In genomic region chr6:38873316-38873715, GRCm38 (mm10) we compare ENCODE assay signal across 8 mouse cellular contexts. TPM values are rescaled to one million over a fixed set of nuclear protein-coding genes. Genes with fewer than 3 reads are reported as not detected.
A peak's percentile ranks its signal among the peaks of the same experiment; 100 is the strongest.
DNase-seq lines count a peak whose midpoint lies in the region; ATAC-seq and TF ChIP-seq lines count a peak whose summit lies in the region.

No protein-coding gene starts in this region.

- H3K4me2 ChIP-seq in lung, postnatal 0 days (replicated peaks; ENCODE audit: low read depth, low read length) = peak overlapping the region; percentile 76; the same call in 1 of the 2 replicates
- H3K4me2 ChIP-seq in forebrain, embryonic 13.5 days = peak overlapping the region; percentile 66
- H3K4me2 ChIP-seq in liver, embryonic 12.5 days = peak overlapping the region; percentile 79

- no peaks in the 10 kb centered on the region for H3K27me3 ChIP-seq in lung, postnatal 0 days (replicated peaks; ENCODE audit: insufficient read depth, low read length)
- peaks cover 5% of the 10 kb centered on the region; the same call in 1 of the 2 replicates for H3K27me3 ChIP-seq in forebrain, embryonic 13.5 days
- H3K27me3 ChIP-seq in liver, embryonic 12.5 days (replicated peaks) = no peaks in the 10 kb centered on the region

- H3K27ac ChIP-seq in lung, postnatal 0 days (ENCODE audit: low read length) = 0 out of 2 replicates have a peak overlapping the region, but pooled peaks have one; percentile 38
- no peak overlapping the region for H3K27ac ChIP-seq in forebrain, embryonic 13.5 days
- H3K27ac ChIP-seq in liver, embryonic 12.5 days = peak overlapping the region; percentile 99

- no peaks in the 10 kb centered on the region for H3K9me3 ChIP-seq in lung, postnatal 0 days (ENCODE audit: low read length)
- no peaks in the 10 kb centered on the region for H3K9me3 ChIP-seq in forebrain, embryonic 13.5 days (replicated peaks)
- H3K9me3 ChIP-seq in liver, embryonic 12.5 days (replicated peaks) = no peaks in the 10 kb centered on the region

- intact Hi-C loops in left cerebral cortex, postnatal 14 days (cut with DNase I) = no loop called here

- no peak for ATAC-seq in lung, postnatal 0 days
- no peak for ATAC-seq in forebrain, embryonic 13.5 days
- 0 out of 2 replicates have a peak, but pooled peaks have one; percentile 0 for ATAC-seq in liver, embryonic 12.5 days
- no peak for ATAC-seq in erythroid progenitor cell, adult 5-6 weeks (replicated peaks; ENCODE audit: low FRiP score, poor library complexity, severe bottlenecking)

- 64% methylated on average over 1 of the region's 1 CpGs for WGBS in lung, postnatal 0 days
- 58% methylated on average over 1 of the region's 1 CpGs for WGBS in forebrain, embryonic 13.5 days
- 59% methylated on average over 1 of the region's 1 CpGs for WGBS in liver, embryonic 12.5 days (ENCODE audit: insufficient replicate concordance)

- no peak for DNase-seq in lung, postnatal 0 days (ENCODE audit: low spot score)
- DNase-seq in lung, postnatal 4 days = no peak
- DNase-seq in c-Kit-positive CD71-positive TER-119-positive erythroid progenitor cells, embryonic 14.5 days (ENCODE audit: low spot score) = no peak
- no peak for DNase-seq in layer of hippocampus, postnatal 10 days (ENCODE audit: low spot score in 2 of 2)
- no peak for DNase-seq in left cerebral cortex, postnatal 14 days (ENCODE audit: low spot score in 2 of 2)

- H3K4me1 ChIP-seq in lung, postnatal 0 days (ENCODE audit: insufficient read depth, low read depth, low read length) = peaks cover 7% of the 10 kb centered on the region; the same call in 1 of the 2 replicates
- peaks cover 54% of the 10 kb centered on the region for H3K4me1 ChIP-seq in forebrain, embryonic 13.5 days
- peaks cover 67% of the 10 kb centered on the region for H3K4me1 ChIP-seq in liver, embryonic 12.5 days

- H3K4me3 ChIP-seq in lung, postnatal 0 days (ENCODE audit: low read depth, low read length) = no peak overlapping the region; the same call in 1 of the 2 replicates
- peak overlapping the region; percentile 100; the same call in 1 of the 2 replicates for H3K4me3 ChIP-seq in forebrain, embryonic 13.5 days
- peak overlapping the region; percentile 100 for H3K4me3 ChIP-seq in liver, embryonic 12.5 days

- H3K9ac ChIP-seq in lung, postnatal 0 days (replicated peaks; ENCODE audit: low read depth) = peak overlapping the region; percentile 99
- peak overlapping the region; percentile 100 for H3K9ac ChIP-seq in forebrain, embryonic 13.5 days
- H3K9ac ChIP-seq in liver, embryonic 12.5 days = peak overlapping the region; percentile 100

- TF ChIP-seq EP300 in lung, postnatal 0 days (IDR thresholded peaks at IDR 0.05) = no peak

- no peak for TF ChIP-seq CTCF in lung, postnatal 0 days (IDR thresholded peaks at IDR 0.05)

- H3K36me3 ChIP-seq in lung, postnatal 0 days (ENCODE audit: insufficient read depth, low read length) = no peaks in the 10 kb centered on the region
- H3K36me3 ChIP-seq in forebrain, embryonic 13.5 days (ENCODE audit: poor library complexity, severe bottlenecking) = no peaks in the 10 kb centered on the region
- peaks cover 40% of the 10 kb centered on the region for H3K36me3 ChIP-seq in liver, embryonic 12.5 days

RNA-seq across cellular contexts. Expression of gene Tbxas1, which starts 1.9 kb away (rescaled TPM):
- 5.3 and 5.5 TPM in 2 replicates for polyA plus RNA-seq in lung, postnatal 0 days (2015; fragmentation: Nextera tagmentation; extraction: Ambion mirVana)
- polyA plus RNA-seq in forebrain, embryonic 13.5 days (2015; fragmentation: Nextera tagmentation; extraction: Ambion mirVana) = 0.76 and 1.1 TPM in 2 replicates
- 11.3 and 12.9 TPM in 2 replicates for polyA plus RNA-seq in liver, embryonic 12.5 days (2016; fragmentation: Nextera tagmentation; extraction: Ambion mirVana)
- total RNA-seq in erythroid progenitor cell, adult 5-6 weeks (2015; ENCODE audit: low replicate concordance) = 18.7 and 18.9 TPM in 2 replicates
- 18.6 and 48.0 TPM in 2 replicates for total RNA-seq in erythroid progenitor cell, adult 5-6 weeks (2017; ENCODE audit: low replicate concordance)
- total RNA-seq in layer of hippocampus, postnatal 10 days (2021) = 1 to 10 TPM; 2.0 to 3.6 TPM
- 1 to 10 TPM; 2.9 to 3.0 TPM for total RNA-seq in left cerebral cortex, postnatal 14 days (2021)

RNA-seq across cellular contexts. Expression of gene Hipk2, which starts 2.6 kb away (rescaled TPM):
- polyA plus RNA-seq in lung, postnatal 0 days (2015; fragmentation: Nextera tagmentation; extraction: Ambion mirVana) = 18.4 and 23.0 TPM in 2 replicates
- 33.7 and 35.0 TPM in 2 replicates for polyA plus RNA-seq in forebrain, embryonic 13.5 days (2015; fragmentation: Nextera tagmentation; extraction: Ambion mirVana)
- 26.8 and 28.9 TPM in 2 replicates for polyA plus RNA-seq in liver, embryonic 12.5 days (2016; fragmentation: Nextera tagmentation; extraction: Ambion mirVana)
- 274 and 280 TPM in 2 replicates for total RNA-seq in erythroid progenitor cell, adult 5-6 weeks (2015; ENCODE audit: low replicate concordance)
- total RNA-seq in erythroid progenitor cell, adult 5-6 weeks (2017; ENCODE audit: low replicate concordance) = 160 and 174 TPM in 2 replicates
- 10 to 100 TPM; 51.0 to 54.3 TPM for total RNA-seq in layer of hippocampus, postnatal 10 days (2021)
- total RNA-seq in left cerebral cortex, postnatal 14 days (2021) = 10 to 100 TPM; 48.3 to 52.3 TPM

Comparison
In these comparisons a context has a peak if more than half of its experiments do, and no peak if none do; other contexts are left out.
1. RNA of gene Tbxas1, which starts 1.9 kb away (total RNA-seq): 18.6 to 48.0 TPM in erythroid progenitor cell, adult 5-6 weeks; 2.0 to 3.6 TPM in layer of hippocampus, postnatal 10 days and 2.9 to 3.0 TPM in left cerebral cortex, postnatal 14 days; every median in the first group is over 4 times any median in the second.
2. Peak in every context shown above with its lines, with median percentiles within 50 percentile points of each other: H3K4me2 ChIP-seq and H3K9ac ChIP-seq.